Mouse (Mus musculus): ENCODE results near the gene Pik3r5. TPM values are rescaled to one million over a fixed set of nuclear protein-coding genes. Genes with fewer than 3 reads are reported as not detected.

Gene Pik3r5
- total RNA-seq, 4 experiments from 2014 or later, result 1.7 to 6.8 (median 3.3) TPM

GRCm38 (mm10) chr11:68520439-68520838 lies 88.5 kb downstream of the Pik3r5 start:
- no peak for DNase-seq (ENCODE audit: low spot score in 2 of 2)

GRCm38 (mm10) chr11:68521352-68521751 lies 89.4 kb downstream of the Pik3r5 start:
- DNase-seq (ENCODE audit: low spot score in 2 of 2), result no peak

- DNase-seq (ENCODE audit: low spot score in 2 of 2), result no peak
Observed at GRCm38 (mm10) chr11:68526441-68526840, 94.5 kb downstream of the Pik3r5 start.

- DNase-seq (ENCODE audit: low spot score in 2 of 2), result peak in 1 of 2 experiments; percentile 59
Observed at GRCm38 (mm10) chr11:68531066-68531806, 99.3 kb downstream of the Pik3r5 start.

- no peak for DNase-seq (ENCODE audit: low spot score in 2 of 2)
Observed at GRCm38 (mm10) chr11:68531941-68532535, 100.1 kb downstream of the Pik3r5 start.

GRCm38 (mm10) chr11:68532773-68533172 lies 100.9 kb downstream of the Pik3r5 start:
- no peak for DNase-seq (ENCODE audit: low spot score in 2 of 2)

- no peak for DNase-seq (ENCODE audit: low spot score in 2 of 2)
Observed at GRCm38 (mm10) chr11:68533971-68534475, 102.1 kb downstream of the Pik3r5 start.

GRCm38 (mm10) chr11:68536026-68536425 lies 104.1 kb downstream of the Pik3r5 start:
- DNase-seq (ENCODE audit: low spot score in 2 of 2), result no peak

- DNase-seq (ENCODE audit: low spot score in 2 of 2), result peak; percentile 62 to 64
Observed at GRCm38 (mm10) chr11:68536465-68536864, 104.5 kb downstream of the Pik3r5 start.

- DNase-seq (ENCODE audit: low spot score in 2 of 2), result no peak
Observed at GRCm38 (mm10) chr11:68539621-68540020, 107.7 kb downstream of the Pik3r5 start.

- DNase-seq (ENCODE audit: low spot score in 2 of 2), result no peak
Observed at GRCm38 (mm10) chr11:68544554-68544953, 112.6 kb downstream of the Pik3r5 start.

GRCm38 (mm10) chr11:68545172-68545571 lies 113.3 kb downstream of the Pik3r5 start:
- no peak for DNase-seq (ENCODE audit: low spot score in 2 of 2)

GRCm38 (mm10) chr11:68545682-68546222 lies 113.8 kb downstream of the Pik3r5 start:
- DNase-seq (ENCODE audit: low spot score in 2 of 2), result no peak

Other genes starting within 250 kb of the Pik3r5 start
- 1 to 10 TPM; 6.0 to 7.3 (median 7.0) TPM for gene Ntn1, start 31.3 kb upstream of the Pik3r5 start, total RNA-seq (2022)
- 1 to 10 TPM; 1.5 to 6.2 (median 2.5) TPM for gene Pik3r6, start 70.9 kb downstream of the Pik3r5 start, total RNA-seq (2022)
- gene Mfsd6l, start 124.1 kb downstream of the Pik3r5 start, total RNA-seq (2022), result not detected
- gene Ccdc42, start 154.9 kb downstream of the Pik3r5 start, total RNA-seq (2022), result 1 to 10 TPM; 1.8 to 2.5 (median 2.0) TPM